Mouse (Mus musculus): Measurements from ENCODE around the gene Sf3b5. TPM values are rescaled to one million over a fixed set of nuclear protein-coding genes. Genes with fewer than 3 reads are reported as not detected.

The Sf3b5 gene
- total RNA-seq (2023): 1 to 10 TPM; 7.1 to 7.7 TPM

GRCm38 (mm10) chr10:13005043-13005442, at the start of gene Sf3b5:
Gene Sf3b5 (plus strand): TSS chr10:13005343.

GRCm38 (mm10) chr10:12964151-12965075, 40.7 kb upstream of the Sf3b5 start, which contains the start of gene Stx11:
Gene Stx11 (minus strand): TSS chr10:12964298.

Other genes starting within 250 kb of the Sf3b5 start
- 10 to 100 TPM; 64.0 to 68.7 TPM for gene Utrn, start 136.0 kb upstream of the Sf3b5 start, total RNA-seq (2023)
- 100 to 1,000 TPM; 104 to 105 TPM for gene Stx11, start 41.0 kb upstream of the Sf3b5 start, total RNA-seq (2023)
- 1 to 10 TPM; 2.5 to 4.4 TPM for gene Plagl1, start 55.2 kb downstream of the Sf3b5 start, total RNA-seq (2023)
- not detected for gene Zc2hc1b, start 172.7 kb downstream of the Sf3b5 start, total RNA-seq (2023)
- 10 to 100 TPM; 30.8 to 42.5 TPM for gene Ltv1, start 187.8 kb downstream of the Sf3b5 start, total RNA-seq (2023)

All from neutrophil, adult 59 days (primary cell).